Mouse (Mus musculus) E14TG2a.4 (cell line): ENCODE data around the gene Stam.

Source experiments
- CTCF ChIP-seq: conservative IDR thresholded peaks from 2 replicates; pipeline ENCODE4 v1.5.1; 2014; ENCODE audit warnings: low read length
- POU5F1 ChIP-seq: IDR thresholded peaks from 2 replicates; pipeline ENCODE4 v1.6.1; 2014; ENCODE audit warnings: low read length, borderline replicate concordance

- no peak for TF ChIP-seq POU5F1
- no peak for TF ChIP-seq CTCF
Measured at GRCm38 (mm10) chr2:14136906-14137305, 63.0 kb downstream of the Stam start.
